Mouse (Mus musculus) kidney, embryonic 16.5 days (tissue): ENCODE results near the gene Phf3. TPM values are rescaled to one million over a fixed set of nuclear protein-coding genes. Genes with fewer than 3 reads are reported as not detected.

Source experiments
- ATAC-seq: fragments of 200-750 bp; cut with Nextera tagmentation; 2 replicates; pipeline ENCODE4 v1.8.0; 2017; ENCODE audit warnings: moderate TSS enrichment; ENCODE audit not compliant: low FRiP score, low TSS enrichment
- H3K27ac ChIP-seq: fragments of 300-500 bp; sonication (generic); 2 replicates; pipeline ENCODE4 v1.5.1; 2014; ENCODE audit warnings: low read length
- H3K27me3 ChIP-seq: fragments of 300-500 bp; sonication (generic); 2 replicates; pipeline ENCODE4 v1.6.1; 2014; ENCODE audit warnings: low read length, control low read depth, mixed read lengths; ENCODE audit not compliant: insufficient read depth
- H3K36me3 ChIP-seq: fragments of 300-500 bp; sonication (generic); 2 replicates; pipeline ENCODE4 v1.6.1; 2014; ENCODE audit warnings: low read length, control low read depth, mixed read lengths; ENCODE audit not compliant: insufficient read depth
- H3K4me1 ChIP-seq: fragments of 300-500 bp; sonication (generic); 2 replicates; pipeline ENCODE4 v1.6.1; 2014; ENCODE audit warnings: low read length, control low read depth, mixed read lengths; ENCODE audit not compliant: insufficient read depth
- H3K4me2 ChIP-seq: fragments of 300-500 bp; sonication (generic); replicated peaks from 2 replicates; pipeline ENCODE4 v1.6.1; 2014; ENCODE audit warnings: low read depth, low read length
- H3K4me3 ChIP-seq: fragments of 300-500 bp; sonication (generic); 2 replicates; pipeline ENCODE4 v1.5.1; 2014; ENCODE audit warnings: mild to moderate bottlenecking, low read length
- H3K9ac ChIP-seq: fragments of 300-500 bp; sonication (generic); replicated peaks from 2 replicates; pipeline ENCODE4 v1.6.1; 2014; ENCODE audit warnings: low read length
- H3K9me3 ChIP-seq: fragments of 300-500 bp; sonication (generic); 2 replicates; pipeline ENCODE4 v1.6.1; 2016; ENCODE audit warnings: low read length, control low read depth
- WGBS: fragments of 180-500 bp; shearing (Covaris S2); extraction: QIAGEN DNeasy Blood & Tissue Kit; methylation state at CpG from one replicate; pipeline ENCODE4 v1.1.7; 2014; 5-methylcytosine and 5-hydroxymethylcytosine counted together
- polyA plus RNA-seq: library from polyadenylated mRNA; unstranded; fragments of >200 nt; fragmentation: Nextera tagmentation; extraction: Ambion mirVana; gene quantifications from 2 replicates; pipeline ENCODE4 v1.2.1, GENCODE M21; 2015

Gene Phf3
- polyA plus RNA-seq, 1 experiment from 2014 or later, result 25.5 TPM

GRCm38 (mm10) chr1:30835512-30835911, 38.2 kb downstream of the Phf3 start:
- no peak overlapping the region for H3K4me3 ChIP-seq
- ATAC-seq, result no peak
- H3K36me3 ChIP-seq, result peaks cover 22% of the 10 kb centered on the region
- no peaks in the 10 kb centered on the region for H3K27me3 ChIP-seq
- H3K27ac ChIP-seq, result no peak overlapping the region
- 95% methylated on average over 6 of the region's 6 CpGs for WGBS
- no peak overlapping the region for H3K4me2 ChIP-seq
- H3K9me3 ChIP-seq, result no peaks in the 10 kb centered on the region
- H3K4me1 ChIP-seq, result no peaks in the 10 kb centered on the region
- no peak overlapping the region for H3K9ac ChIP-seq

- no peak for ATAC-seq
- no peak overlapping the region for H3K4me3 ChIP-seq
- H3K27ac ChIP-seq, result no peak overlapping the region
- H3K4me1 ChIP-seq, result no peaks in the 10 kb centered on the region
- no peaks in the 10 kb centered on the region for H3K9me3 ChIP-seq
- H3K36me3 ChIP-seq, result peaks cover 32% of the 10 kb centered on the region
- H3K27me3 ChIP-seq, result no peaks in the 10 kb centered on the region
- H3K9ac ChIP-seq, result no peak overlapping the region
- WGBS, result 86% methylated on average over 4 of the region's 4 CpGs
- no peak overlapping the region for H3K4me2 ChIP-seq
Observed at GRCm38 (mm10) chr1:30832778-30833177, 40.9 kb downstream of the Phf3 start.

- 82% methylated on average over 6 of the region's 6 CpGs for WGBS
- no peak for ATAC-seq
- Histone ChIP-seq H3K27ac (no peak overlapping the region), H3K9me3 (no peaks in the 10 kb centered on the region), H3K4me1 (0 out of 2 replicates have a peak, but pooled peaks cover 6% of the 10 kb centered on the region), H3K27me3 (no peaks in the 10 kb centered on the region), H3K4me2 (no peak overlapping the region), H3K9ac (no peak overlapping the region), H3K4me3 (no peak overlapping the region), H3K36me3 (peaks cover 30% of the 10 kb centered on the region)
Observed at GRCm38 (mm10) chr1:30819414-30819813, 54.3 kb downstream of the Phf3 start.

- Histone ChIP-seq H3K9me3 (no peaks in the 10 kb centered on the region), H3K27me3 (no peaks in the 10 kb centered on the region), H3K4me1 (0 out of 2 replicates have a peak, but pooled peaks cover 6% of the 10 kb centered on the region), H3K9ac (no peak overlapping the region), H3K4me3 (no peak overlapping the region), H3K27ac (peak overlapping the region; percentile 74), H3K4me2 (no peak overlapping the region), H3K36me3 (peaks cover 45% of the 10 kb centered on the region)
- WGBS, result 82% methylated on average over 1 of the region's 1 CpGs
- peak; percentile 92 for ATAC-seq
Observed at GRCm38 (mm10) chr1:30815609-30816008, 58.1 kb downstream of the Phf3 start.

GRCm38 (mm10) chr1:30814987-30815386, 58.7 kb downstream of the Phf3 start:
- no peaks in the 10 kb centered on the region for H3K27me3 ChIP-seq
- H3K4me2 ChIP-seq, result no peak overlapping the region
- 74% methylated on average over 2 of the region's 2 CpGs for WGBS
- peaks cover 46% of the 10 kb centered on the region for H3K36me3 ChIP-seq
- H3K9me3 ChIP-seq, result no peaks in the 10 kb centered on the region
- H3K27ac ChIP-seq, result peak overlapping the region; percentile 56; the same call in 1 of the 2 replicates
- H3K4me3 ChIP-seq, result no peak overlapping the region
- no peak overlapping the region for H3K9ac ChIP-seq
- peak; percentile 87 for ATAC-seq
- 0 out of 2 replicates have a peak, but pooled peaks cover 6% of the 10 kb centered on the region for H3K4me1 ChIP-seq

- peaks cover 71% of the 10 kb centered on the region for H3K36me3 ChIP-seq
- H3K4me1 ChIP-seq, result no peaks in the 10 kb centered on the region
- no peaks in the 10 kb centered on the region for H3K9me3 ChIP-seq
- no peak overlapping the region for H3K4me3 ChIP-seq
- H3K4me2 ChIP-seq, result no peak overlapping the region
- H3K27ac ChIP-seq, result no peak overlapping the region
- ATAC-seq, result no peak
- H3K9ac ChIP-seq, result no peak overlapping the region
- H3K27me3 ChIP-seq, result no peaks in the 10 kb centered on the region
- WGBS, result 75% methylated on average over 10 of the region's 10 CpGs
Observed at GRCm38 (mm10) chr1:30808101-30808699, 65.5 kb downstream of the Phf3 start.

- peak; percentile 57; the same call in 1 of the 2 replicates for ATAC-seq
- WGBS, result 63% methylated on average over 11 of the region's 11 CpGs
Observed at GRCm38 (mm10) chr1:30805688-30806285, 67.9 kb downstream of the Phf3 start.

GRCm38 (mm10) chr1:30804919-30805318, 68.8 kb downstream of the Phf3 start:
- no peak overlapping the region for H3K4me2 ChIP-seq
- 94% methylated on average over 7 of the region's 7 CpGs for WGBS
- H3K9me3 ChIP-seq, result no peaks in the 10 kb centered on the region
- no peaks in the 10 kb centered on the region for H3K4me1 ChIP-seq
- peaks cover 45% of the 10 kb centered on the region for H3K36me3 ChIP-seq
- ATAC-seq, result no peak
- no peak overlapping the region for H3K4me3 ChIP-seq
- H3K9ac ChIP-seq, result no peak overlapping the region
- no peak overlapping the region for H3K27ac ChIP-seq
- H3K27me3 ChIP-seq, result no peaks in the 10 kb centered on the region

More at GRCm38 (mm10) chr1:30805688-30806285, 67.9 kb downstream of the Phf3 start:
- no peak overlapping the region for H3K4me3 ChIP-seq
- H3K4me2 ChIP-seq, result no peak overlapping the region
- H3K27me3 ChIP-seq, result no peaks in the 10 kb centered on the region
- no peaks in the 10 kb centered on the region for H3K9me3 ChIP-seq
- H3K4me1 ChIP-seq, result no peaks in the 10 kb centered on the region
- peaks cover 53% of the 10 kb centered on the region for H3K36me3 ChIP-seq
- no peak overlapping the region for H3K9ac ChIP-seq
- H3K27ac ChIP-seq, result no peak overlapping the region

GRCm38 (mm10) chr1:30801911-30802310, 71.8 kb downstream of the Phf3 start:
- no peaks in the 10 kb centered on the region for H3K27me3 ChIP-seq
- no peak overlapping the region for H3K4me3 ChIP-seq
- peaks cover 27% of the 10 kb centered on the region for H3K36me3 ChIP-seq
- ATAC-seq, result peak; percentile 64; the same call in 1 of the 2 replicates
- no peak overlapping the region for H3K27ac ChIP-seq
- WGBS, result 82% methylated on average over 8 of the region's 8 CpGs
- 0 out of 2 replicates have a peak, but pooled peaks cover 6% of the 10 kb centered on the region for H3K4me1 ChIP-seq
- H3K4me2 ChIP-seq, result no peak overlapping the region
- no peaks in the 10 kb centered on the region for H3K9me3 ChIP-seq
- H3K9ac ChIP-seq, result no peak overlapping the region

- Histone ChIP-seq H3K36me3 (peaks cover 9% of the 10 kb centered on the region), H3K4me1 (0 out of 2 replicates have a peak, but pooled peaks cover 6% of the 10 kb centered on the region), H3K4me3 (no peak overlapping the region), H3K9ac (no peak overlapping the region), H3K27ac (no peak overlapping the region), H3K27me3 (no peaks in the 10 kb centered on the region), H3K9me3 (no peaks in the 10 kb centered on the region), H3K4me2 (no peak overlapping the region)
- ATAC-seq, result no peak
- 70% methylated on average over 6 of the region's 6 CpGs for WGBS
Observed at GRCm38 (mm10) chr1:30799277-30799834, 74.4 kb downstream of the Phf3 start.
